Mouse (Mus musculus): ENCODE results near the gene Sez6l. TPM values are rescaled to one million over a fixed set of nuclear protein-coding genes. Genes with fewer than 3 reads are reported as not detected.
A peak's percentile ranks its signal among the peaks of the same experiment; 100 is the strongest.

Gene Sez6l
- total RNA-seq, 2 experiments from 2014 or later: 0.31 to 0.62 TPM

- no peak for DNase-seq
- intact Hi-C loops (cut with DNase I): no loop called here
These were observed 14.7 kb upstream of the Sez6l start for GRCm38 (mm10) chr5:112591706-112592105.

- intact Hi-C loops (cut with DNase I): no loop called here
- DNase-seq: no peak
These were observed 9.1 kb upstream of the Sez6l start for GRCm38 (mm10) chr5:112586071-112586470.

- intact Hi-C loops (cut with DNase I): no loop called here
- no peak for DNase-seq
These were observed 7.3 kb upstream of the Sez6l start for GRCm38 (mm10) chr5:112584155-112584769.

- intact Hi-C loops (cut with DNase I): no loop called here
- DNase-seq: peak in 1 of 2 experiments; percentile 24
These were observed 6.3 kb upstream of the Sez6l start for GRCm38 (mm10) chr5:112583304-112583703.

GRCm38 (mm10) chr5:112577750-112578149, 765 bp upstream of the Sez6l start:
- intact Hi-C loops (cut with DNase I): loop anchor here (5.0 kb wide), 1 partner anchor 120 kb away; no protein-coding TSS in a partner anchor
- DNase-seq: no peak

GRCm38 (mm10) chr5:112576361-112576992, 508 bp downstream of the Sez6l start:
- peak in 1 of 2 experiments; percentile 5 for DNase-seq
- intact Hi-C loops (cut with DNase I): loop anchor here (5.0 kb wide), 1 partner anchor 119 kb away; no protein-coding TSS in a partner anchor

GRCm38 (mm10) chr5:112575151-112575915, 1.7 kb downstream of the Sez6l start:
- intact Hi-C loops (cut with DNase I): loop anchor here (5.0 kb wide), 1 partner anchor 118 kb away; no protein-coding TSS in a partner anchor

GRCm38 (mm10) chr5:112573916-112574315, 3.1 kb downstream of the Sez6l start:
- DNase-seq: peak; percentile 28 to 57
- intact Hi-C loops (cut with DNase I): loop anchor here (5.0 kb wide), 1 partner anchor 102 kb away; no protein-coding TSS in a partner anchor

More at GRCm38 (mm10) chr5:112575151-112575915, 1.7 kb downstream of the Sez6l start:
- peak; percentile 19 to 28 for DNase-seq

GRCm38 (mm10) chr5:112572217-112572616, 4.8 kb downstream of the Sez6l start:
- DNase-seq: no peak
- intact Hi-C loops (cut with DNase I): loop anchor here (5.0 kb wide), 1 partner anchor 100 kb away; no protein-coding TSS in a partner anchor

GRCm38 (mm10) chr5:112565489-112565888, 11.5 kb downstream of the Sez6l start:
- DNase-seq: no peak
- intact Hi-C loops (cut with DNase I): no loop called here

GRCm38 (mm10) chr5:112565083-112565482, 11.9 kb downstream of the Sez6l start:
- intact Hi-C loops (cut with DNase I): no loop called here
- DNase-seq: no peak

- intact Hi-C loops (cut with DNase I): no loop called here
- no peak for DNase-seq
These were observed 16.0 kb downstream of the Sez6l start for GRCm38 (mm10) chr5:112560869-112561499.

GRCm38 (mm10) chr5:112560139-112560538, 16.8 kb downstream of the Sez6l start:
- DNase-seq: no peak
- intact Hi-C loops (cut with DNase I): no loop called here

- no peak for DNase-seq
- intact Hi-C loops (cut with DNase I): no loop called here
These were observed 19.6 kb downstream of the Sez6l start for GRCm38 (mm10) chr5:112557396-112557795.

GRCm38 (mm10) chr5:112556640-112557039, 20.3 kb downstream of the Sez6l start:
- DNase-seq: no peak
- intact Hi-C loops (cut with DNase I): no loop called here

GRCm38 (mm10) chr5:112554508-112554907, 22.5 kb downstream of the Sez6l start:
- intact Hi-C loops (cut with DNase I): no loop called here
- DNase-seq: no peak

- DNase-seq: no peak
- intact Hi-C loops (cut with DNase I): no loop called here
These were observed 24.2 kb downstream of the Sez6l start for GRCm38 (mm10) chr5:112552786-112553185.

GRCm38 (mm10) chr5:112551975-112552728, 24.8 kb downstream of the Sez6l start:
- DNase-seq: no peak
- intact Hi-C loops (cut with DNase I): no loop called here

- intact Hi-C loops (cut with DNase I): no loop called here
- DNase-seq: peak; percentile 65 to 66
These were observed 28.0 kb downstream of the Sez6l start for GRCm38 (mm10) chr5:112548846-112549620.
